Mouse (Mus musculus) adrenal gland, postnatal 14 days (tissue): ENCODE results near the gene Npas4. TPM values are rescaled to one million over a fixed set of nuclear protein-coding genes. Genes with fewer than 3 reads are reported as not detected.
"Not testable (repeated sequence)": the region's sequence is repeated elsewhere in the genome, so short reads cannot be mapped to it uniquely, and the experiment has no call there.

ENCODE experiments used
- DNase-seq: peaks from one replicate; pipeline ENCODE4 v3.0.0; 2021; ENCODE audit warnings: mixed read lengths
- long read RNA-seq, 2 experiments: library from polyadenylated mRNA; stranded (forward); transcript quantifications; one replicate each; pipeline ENCODE4 v2.0.0; 2021
- total RNA-seq: library from RNA; stranded (reverse); gene quantifications from 2 replicates; pipeline ENCODE4 v1.2.3, GENCODE M21; 2021

Gene Npas4
- total RNA-seq, result 0.26 TPM in 2 replicates
- long read RNA-seq, experiment 1, result 0 reads
- long read RNA-seq, experiment 2, partial matches to known transcripts, result 0 of 1 reads
- long read RNA-seq, experiment 2, other reads (novel, unspliced or antisense), result 1 of 1 reads

GRCm38 (mm10) chr19:4990256-4990625, at the start of gene Npas4:
Npas4 (minus strand) TSS chr19:4990316.
- DNase-seq, result no peak

- peak; percentile 39 for DNase-seq
Measured at GRCm38 (mm10) chr19:5039301-5040114, 49.4 kb upstream of the Npas4 start.

GRCm38 (mm10) chr19:5038709-5039156, 48.6 kb upstream of the Npas4 start, which contains the start of the genes B4gat1 and AC124502.3:
B4gat1 (plus strand) TSS chr19:5038826.
AC124502.3 (plus strand) TSS chr19:5038891.
- peak; percentile 94 for DNase-seq

GRCm38 (mm10) chr19:5037678-5038571, 47.8 kb upstream of the Npas4 start:
- DNase-seq, result peak; percentile 88

- DNase-seq, result no peak
Measured at GRCm38 (mm10) chr19:5036577-5036976, 46.5 kb upstream of the Npas4 start.

GRCm38 (mm10) chr19:5032686-5033085, 42.6 kb upstream of the Npas4 start:
- no peak for DNase-seq

- no peak for DNase-seq
Measured at GRCm38 (mm10) chr19:5026111-5026510, 36.0 kb upstream of the Npas4 start.

- peak; percentile 97 for DNase-seq
Measured at GRCm38 (mm10) chr19:5023621-5024479, 33.7 kb upstream of the Npas4 start, which contains the start of gene Slc29a2. Slc29a2 (plus strand) TSS chr19:5023860.

- no peak for DNase-seq
Measured at GRCm38 (mm10) chr19:5021416-5021815, 31.3 kb upstream of the Npas4 start.

- no peak for DNase-seq
Measured at GRCm38 (mm10) chr19:5018191-5018590, 28.1 kb upstream of the Npas4 start.

- no peak for DNase-seq
Measured at GRCm38 (mm10) chr19:5017611-5018010, 27.5 kb upstream of the Npas4 start.

GRCm38 (mm10) chr19:5016782-5017181, 26.7 kb upstream of the Npas4 start:
- DNase-seq, result peak; percentile 85

- DNase-seq, result no peak
Measured at GRCm38 (mm10) chr19:5016221-5016742, 26.2 kb upstream of the Npas4 start.

GRCm38 (mm10) chr19:5014961-5015398, 24.9 kb upstream of the Npas4 start:
- DNase-seq, result peak; percentile 47

GRCm38 (mm10) chr19:5013138-5013537, 23.0 kb upstream of the Npas4 start:
- DNase-seq, result no peak

GRCm38 (mm10) chr19:5004925-5005324, 14.8 kb upstream of the Npas4 start:
- no peak for DNase-seq

- not testable (repeated sequence) for DNase-seq
Measured at GRCm38 (mm10) chr19:5003644-5004043, 13.5 kb upstream of the Npas4 start.

- DNase-seq, result peak; percentile 88
Measured at GRCm38 (mm10) chr19:5001666-5002406, 11.7 kb upstream of the Npas4 start.

- DNase-seq, result no peak
Measured at GRCm38 (mm10) chr19:4999445-5000140, 9.5 kb upstream of the Npas4 start.

GRCm38 (mm10) chr19:4994043-4994442, 3.9 kb upstream of the Npas4 start:
- DNase-seq, result no peak
